Mouse (Mus musculus) bone marrow, adult 2 months (tissue): ENCODE measurements around the gene Larp4.

ENCODE experiments used
- CTCF ChIP-seq: fragments of 200-500 bp; IDR thresholded peaks from 2 replicates; pipeline ENCODE4 v1.5.1; 2011; ENCODE audit warnings: low read length, control low read depth; ENCODE audit not compliant: control insufficient read depth, insufficient read depth
- POLR2A ChIP-seq: fragments of 200-500 bp; IDR thresholded peaks from 2 replicates; pipeline ENCODE4 v1.6.1; 2011; ENCODE audit warnings: low read depth, mild to moderate bottlenecking, control low read depth, low read length, borderline replicate concordance; ENCODE audit not compliant: control insufficient read depth

DNA sequence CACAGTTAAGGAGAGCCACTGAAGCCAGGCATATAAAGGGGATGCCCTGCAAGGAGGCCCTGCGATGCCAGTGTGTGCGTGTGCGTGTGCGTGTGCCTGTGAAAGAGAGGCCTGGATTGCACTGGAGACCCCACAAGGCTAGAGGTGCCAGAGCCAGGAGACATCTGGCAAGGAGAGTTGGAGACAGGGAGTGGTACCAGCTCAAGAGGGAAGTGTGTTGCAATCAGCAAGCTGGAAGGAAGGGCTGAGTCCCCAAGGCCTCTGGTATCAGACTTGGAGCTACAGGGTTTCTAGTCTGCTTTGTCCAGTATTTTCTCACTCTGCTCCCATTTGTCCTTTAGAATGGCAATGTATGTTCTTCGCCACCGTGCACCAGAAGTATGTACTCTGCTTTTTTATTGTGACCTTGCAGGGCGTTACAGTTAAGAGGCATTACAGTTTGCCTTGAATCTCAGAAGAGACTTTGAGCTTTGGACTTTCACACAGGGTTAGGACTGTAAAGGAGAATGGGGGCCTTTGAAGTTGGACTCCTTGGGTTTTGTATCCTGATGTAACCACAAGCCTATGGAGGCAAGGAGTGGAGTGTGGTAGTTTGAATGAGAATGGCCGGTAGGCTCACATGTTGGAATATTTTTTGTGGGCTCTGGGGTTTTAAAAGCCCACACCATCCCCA lies 4.6 kb upstream of the Larp4 start:
- TF ChIP-seq POLR2A (no peak), CTCF (no peak)
